Mouse (Mus musculus) large intestine, adult 2 months (tissue): ENCODE measurements around the gene Ftl1. TPM values are rescaled to one million over a fixed set of nuclear protein-coding genes. Genes with fewer than 3 reads are reported as not detected.

Experiments used
- DNase-seq: peaks from one replicate; pipeline ENCODE4 v3.0.0-alpha.2; 2012; ENCODE audit warnings: low read depth, low spot score
- WGBS: fragments of 180-500 bp; shearing (Covaris S2); methylation state at CpG from one replicate; pipeline ENCODE4 v1.1.7; 2018; 5-methylcytosine and 5-hydroxymethylcytosine counted together
- polyA plus RNA-seq: library from polyadenylated mRNA; depleted of rRNA; stranded (reverse); fragments of >200 nt; gene quantifications from 2 replicates; pipeline ENCODE4 v1.2.3, GENCODE M21; 2012

Gene Ftl1
- polyA plus RNA-seq, 1 experiment: 2,045 TPM

- 33% methylated on average over 9 of the region's 9 CpGs for WGBS
- DNase-seq: no peak
These were observed 2.9 kb downstream of the Ftl1 start for GRCm38 (mm10) chr7:45456721-45457203.

- DNase-seq: no peak
These were observed 3.6 kb downstream of the Ftl1 start for GRCm38 (mm10) chr7:45455932-45456696.

GRCm38 (mm10) chr7:45454971-45455370, 4.7 kb downstream of the Ftl1 start:
- no peak for DNase-seq

More at GRCm38 (mm10) chr7:45455932-45456696, 3.6 kb downstream of the Ftl1 start:
- 76% methylated on average over 13 of the region's 13 CpGs for WGBS

GRCm38 (mm10) chr7:45451344-45451982, 8.2 kb downstream of the Ftl1 start:
- WGBS: 59% methylated on average over 23 of the region's 23 CpGs
- DNase-seq: no peak

More at GRCm38 (mm10) chr7:45454971-45455370, 4.7 kb downstream of the Ftl1 start:
- WGBS: 91% methylated on average over 15 of the region's 15 CpGs

GRCm38 (mm10) chr7:45449974-45450373, 9.7 kb downstream of the Ftl1 start:
- WGBS: 83% methylated on average over 1 of the region's 1 CpGs
- DNase-seq: no peak

GRCm38 (mm10) chr7:45447325-45447990, 12.2 kb downstream of the Ftl1 start:
- DNase-seq: no peak
- 51% methylated on average over 11 of the region's 11 CpGs for WGBS

GRCm38 (mm10) chr7:45446589-45446988, 13.1 kb downstream of the Ftl1 start:
- DNase-seq: no peak

- no peak for DNase-seq
- WGBS: 82% methylated on average over 22 of the region's 22 CpGs
These were observed 15.9 kb downstream of the Ftl1 start for GRCm38 (mm10) chr7:45443526-45444420.

- DNase-seq: no peak
- 33% methylated on average over 19 of the region's 19 CpGs for WGBS
These were observed 22.0 kb downstream of the Ftl1 start, which contains the start of gene Ruvbl2 for GRCm38 (mm10) chr7:45437521-45438276. Ruvbl2 (minus strand) TSS chr7:45438096.

- DNase-seq: no peak
These were observed 22.6 kb downstream of the Ftl1 start for GRCm38 (mm10) chr7:45437046-45437445.

GRCm38 (mm10) chr7:45436444-45436843, 23.2 kb downstream of the Ftl1 start:
- no peak for DNase-seq
- 90% methylated on average over 5 of the region's 5 CpGs for whole genome bisulfite sequencing

More at GRCm38 (mm10) chr7:45437046-45437445, 22.6 kb downstream of the Ftl1 start:
- WGBS: 80% methylated on average over 6 of the region's 6 CpGs

- WGBS: 2% methylated on average over 16 of the region's 16 CpGs
These were observed 24.6 kb downstream of the Ftl1 start for GRCm38 (mm10) chr7:45435038-45435437.

GRCm38 (mm10) chr7:45434203-45435015, 25.3 kb downstream of the Ftl1 start, which contains the start of gene Gys1:
Gys1 (plus strand) TSS chr7:45434844.
- WGBS: under 1% methylated on average over 45 of the region's 45 CpGs
- peak; percentile 98 for DNase-seq

More at GRCm38 (mm10) chr7:45435038-45435437, 24.6 kb downstream of the Ftl1 start:
- no peak for DNase-seq

- WGBS: 1% methylated on average over 7 of the region's 7 CpGs
These were observed 25.9 kb downstream of the Ftl1 start for GRCm38 (mm10) chr7:45433835-45434202.

GRCm38 (mm10) chr7:45426556-45426955, 33.1 kb downstream of the Ftl1 start:
- 77% methylated on average over 8 of the region's 8 CpGs for WGBS
- no peak for DNase-seq

More at GRCm38 (mm10) chr7:45433835-45434202, 25.9 kb downstream of the Ftl1 start:
- DNase-seq: no peak

- WGBS: 96% methylated on average over 14 of the region's 14 CpGs
- no peak for DNase-seq
These were observed 38.5 kb downstream of the Ftl1 start for GRCm38 (mm10) chr7:45421194-45421593.

GRCm38 (mm10) chr7:45420615-45420919, 39.1 kb downstream of the Ftl1 start, which contains the start of gene Lhb:
Lhb (plus strand) TSS chr7:45420820.
- no peak for DNase-seq
- whole genome bisulfite sequencing: 46% methylated on average over 6 of the region's 6 CpGs
